Mouse (Mus musculus) intestine, embryonic 16.5 days (tissue): ENCODE measurements around the gene Cdcp1. TPM values are rescaled to one million over a fixed set of nuclear protein-coding genes. Genes with fewer than 3 reads are reported as not detected.

Experiments
- ATAC-seq: fragments of 200-750 bp; cut with Nextera tagmentation; 2 replicates; pipeline ENCODE4 v1.8.0; 2017; ENCODE audit warnings: moderate TSS enrichment, moderate library complexity
- H3K27ac ChIP-seq: fragments of 300-500 bp; sonication (generic); 2 replicates; pipeline ENCODE4 v1.5.1; 2014; ENCODE audit warnings: mild to moderate bottlenecking, low read length
- H3K27me3 ChIP-seq: fragments of 300-500 bp; sonication (generic); replicated peaks from 2 replicates; pipeline ENCODE4 v1.6.1; 2014; ENCODE audit warnings: low read length, control low read depth, mixed read lengths; ENCODE audit not compliant: control insufficient read depth, insufficient read depth
- H3K36me3 ChIP-seq: fragments of 300-500 bp; sonication (generic); 2 replicates; pipeline ENCODE4 v1.6.1; 2014; ENCODE audit warnings: low read length, control low read depth; ENCODE audit not compliant: control insufficient read depth, insufficient read depth
- H3K4me1 ChIP-seq: fragments of 300-500 bp; sonication (generic); 2 replicates; pipeline ENCODE4 v1.6.1; 2014; ENCODE audit warnings: low read length, control low read depth, mixed read lengths; ENCODE audit not compliant: control insufficient read depth, insufficient read depth
- H3K4me2 ChIP-seq: fragments of 300-500 bp; sonication (generic); 2 replicates; pipeline ENCODE4 v1.6.1; 2014; ENCODE audit warnings: low read depth, low read length, control low read depth
- H3K4me3 ChIP-seq: fragments of 300-500 bp; sonication (generic); 2 replicates; pipeline ENCODE4 v1.5.1; 2014; ENCODE audit warnings: mild to moderate bottlenecking, low read length
- H3K9ac ChIP-seq: fragments of 300-500 bp; sonication (generic); 2 replicates; pipeline ENCODE4 v1.6.1; 2014; ENCODE audit warnings: low read depth, low read length
- H3K9me3 ChIP-seq: fragments of 300-500 bp; sonication (generic); 2 replicates; pipeline ENCODE4 v1.6.1; 2016; ENCODE audit warnings: low read length, control low read depth; ENCODE audit not compliant: control insufficient read depth
- WGBS: fragments of 180-500 bp; shearing (Covaris S2); extraction: QIAGEN DNeasy Blood & Tissue Kit; methylation state at CpG from one replicate; pipeline ENCODE4 v1.1.7; 2014; 5-methylcytosine and 5-hydroxymethylcytosine counted together
- polyA plus RNA-seq: library from polyadenylated mRNA; unstranded; fragments of >200 nt; fragmentation: Nextera tagmentation; extraction: Ambion mirVana; gene quantifications from 2 replicates; pipeline ENCODE4 v1.2.1, GENCODE M21; 2015

The Cdcp1 gene
- polyA plus RNA-seq, 1 experiment from 2014 or later, result 14.2 TPM

- no peak overlapping the region for H3K27ac ChIP-seq
- WGBS, result 97% methylated on average over 5 of the region's 5 CpGs
- no peaks in the 10 kb centered on the region for H3K36me3 ChIP-seq
- no peaks in the 10 kb centered on the region for H3K9me3 ChIP-seq
- H3K27me3 ChIP-seq, result no peaks in the 10 kb centered on the region
- H3K4me1 ChIP-seq, result no peaks in the 10 kb centered on the region
- no peak overlapping the region for H3K4me3 ChIP-seq
- H3K4me2 ChIP-seq, result no peak overlapping the region
- no peak for ATAC-seq
- no peak overlapping the region for H3K9ac ChIP-seq
Observed at GRCm38 (mm10) chr9:123187589-123187988, 28.2 kb downstream of the Cdcp1 start.

GRCm38 (mm10) chr9:123186151-123186550, 29.7 kb downstream of the Cdcp1 start:
- H3K9ac ChIP-seq, result no peak overlapping the region
- no peaks in the 10 kb centered on the region for H3K27me3 ChIP-seq
- no peaks in the 10 kb centered on the region for H3K4me1 ChIP-seq
- no peaks in the 10 kb centered on the region for H3K36me3 ChIP-seq
- no peaks in the 10 kb centered on the region for H3K9me3 ChIP-seq
- no peak for ATAC-seq
- no peak overlapping the region for H3K4me3 ChIP-seq
- no peak overlapping the region for H3K27ac ChIP-seq
- WGBS, result 87% methylated on average over 5 of the region's 5 CpGs
- H3K4me2 ChIP-seq, result no peak overlapping the region

DNA sequence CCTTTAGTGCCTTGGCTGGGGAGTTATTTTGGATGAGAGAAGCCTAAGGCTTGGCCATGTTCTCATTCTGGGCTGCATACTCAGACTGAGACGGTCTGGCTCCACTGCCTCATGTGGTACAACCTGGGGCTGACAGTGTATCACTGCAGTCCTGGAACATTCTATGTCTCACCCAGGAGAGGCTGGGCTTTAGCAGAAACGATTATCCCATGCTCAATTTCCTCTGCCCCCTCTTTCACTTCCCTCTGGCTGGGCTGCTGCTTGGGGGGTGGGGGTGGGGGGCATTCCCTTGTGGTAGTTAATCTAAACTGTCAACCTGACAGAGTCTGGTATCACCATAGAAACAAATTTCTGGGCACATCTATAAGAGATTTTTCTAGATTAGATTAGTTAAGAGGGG, 30.3 kb downstream of the Cdcp1 start:
- no peaks in the 10 kb centered on the region for H3K9me3 ChIP-seq
- 57% methylated on average over 2 of the region's 2 CpGs for whole genome bisulfite sequencing
- no peak overlapping the region for H3K4me3 ChIP-seq
- no peak for ATAC-seq
- H3K4me2 ChIP-seq, result no peak overlapping the region
- no peaks in the 10 kb centered on the region for H3K4me1 ChIP-seq
- H3K27ac ChIP-seq, result no peak overlapping the region
- no peaks in the 10 kb centered on the region for H3K36me3 ChIP-seq
- no peaks in the 10 kb centered on the region for H3K27me3 ChIP-seq
- no peak overlapping the region for H3K9ac ChIP-seq

DNA sequence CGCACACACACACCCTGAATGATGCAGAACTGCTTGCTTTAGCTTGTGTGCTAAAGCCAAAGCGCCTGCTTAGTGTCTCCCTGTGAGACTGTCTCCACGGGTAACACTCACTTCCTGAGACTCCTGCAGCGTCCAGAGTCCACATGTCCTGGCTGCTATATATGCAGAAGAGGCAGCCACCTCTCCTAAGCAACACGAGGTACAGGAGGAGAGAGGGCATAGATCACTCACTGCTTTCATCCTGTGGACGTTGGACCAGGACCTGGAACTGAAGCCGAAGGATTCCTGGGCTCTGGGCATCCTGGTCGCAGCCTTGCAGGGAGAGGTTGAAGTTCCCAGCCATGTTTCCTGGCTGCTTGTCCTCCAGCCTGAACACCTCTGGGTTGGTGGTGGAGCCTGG, 32.6 kb downstream of the Cdcp1 start:
- H3K4me1 ChIP-seq, result no peaks in the 10 kb centered on the region
- no peak overlapping the region for H3K27ac ChIP-seq
- no peaks in the 10 kb centered on the region for H3K27me3 ChIP-seq
- H3K4me3 ChIP-seq, result no peak overlapping the region
- H3K9ac ChIP-seq, result no peak overlapping the region
- peak; percentile 90 for ATAC-seq
- H3K36me3 ChIP-seq, result no peaks in the 10 kb centered on the region
- H3K9me3 ChIP-seq, result no peaks in the 10 kb centered on the region
- 56% methylated on average over 8 of the region's 8 CpGs for WGBS
- H3K4me2 ChIP-seq, result no peak overlapping the region

DNA sequence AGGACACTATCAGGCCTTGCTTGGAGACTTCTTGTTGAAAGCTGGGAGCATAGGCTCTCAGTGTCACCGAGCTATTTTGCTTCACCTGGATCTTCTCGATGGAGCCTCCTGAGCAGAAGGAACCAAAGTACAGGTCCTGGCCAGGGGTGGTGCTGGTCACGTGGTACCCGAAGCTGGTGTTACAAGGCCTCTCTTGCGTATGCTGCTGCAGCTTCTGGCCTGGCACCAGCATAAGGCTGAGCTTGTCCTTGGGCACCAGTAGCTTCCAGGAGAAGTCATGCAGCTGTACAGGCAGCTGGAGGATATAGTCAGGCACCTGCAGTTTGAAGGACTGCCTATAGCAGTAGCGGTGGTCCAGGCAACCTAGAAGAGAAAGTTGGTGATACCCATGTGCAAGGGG, 35.8 kb downstream of the Cdcp1 start:
- no peak overlapping the region for H3K9ac ChIP-seq
- no peak overlapping the region for H3K27ac ChIP-seq
- H3K9me3 ChIP-seq, result no peaks in the 10 kb centered on the region
- no peaks in the 10 kb centered on the region for H3K4me1 ChIP-seq
- no peak overlapping the region for H3K4me2 ChIP-seq
- no peak for ATAC-seq
- no peaks in the 10 kb centered on the region; the same call in 1 of the 2 replicates for H3K36me3 ChIP-seq
- H3K27me3 ChIP-seq, result no peaks in the 10 kb centered on the region
- WGBS, result 96% methylated on average over 6 of the region's 6 CpGs
- no peak overlapping the region for H3K4me3 ChIP-seq

GRCm38 (mm10) chr9:123177380-123178048, 38.3 kb downstream of the Cdcp1 start:
- ATAC-seq, result no peak
- H3K9ac ChIP-seq, result no peak overlapping the region
- H3K4me2 ChIP-seq, result no peak overlapping the region
- no peak overlapping the region for H3K4me3 ChIP-seq
- WGBS, result 91% methylated on average over 9 of the region's 9 CpGs
- no peaks in the 10 kb centered on the region; the same call in 1 of the 2 replicates for H3K36me3 ChIP-seq
- H3K27ac ChIP-seq, result no peak overlapping the region
- H3K4me1 ChIP-seq, result no peaks in the 10 kb centered on the region
- no peaks in the 10 kb centered on the region for H3K9me3 ChIP-seq
- H3K27me3 ChIP-seq, result no peaks in the 10 kb centered on the region

- Histone ChIP-seq H3K27ac (no peak overlapping the region), H3K9ac (no peak overlapping the region), H3K4me3 (no peak overlapping the region), H3K27me3 (no peaks in the 10 kb centered on the region), H3K4me2 (no peak overlapping the region), H3K36me3 (no peaks in the 10 kb centered on the region; the same call in 1 of the 2 replicates), H3K4me1 (no peaks in the 10 kb centered on the region), H3K9me3 (no peaks in the 10 kb centered on the region)
- no peak for ATAC-seq
- WGBS, result 86% methylated on average over 4 of the region's 4 CpGs
Observed at GRCm38 (mm10) chr9:123174356-123174755, 41.5 kb downstream of the Cdcp1 start.

DNA sequence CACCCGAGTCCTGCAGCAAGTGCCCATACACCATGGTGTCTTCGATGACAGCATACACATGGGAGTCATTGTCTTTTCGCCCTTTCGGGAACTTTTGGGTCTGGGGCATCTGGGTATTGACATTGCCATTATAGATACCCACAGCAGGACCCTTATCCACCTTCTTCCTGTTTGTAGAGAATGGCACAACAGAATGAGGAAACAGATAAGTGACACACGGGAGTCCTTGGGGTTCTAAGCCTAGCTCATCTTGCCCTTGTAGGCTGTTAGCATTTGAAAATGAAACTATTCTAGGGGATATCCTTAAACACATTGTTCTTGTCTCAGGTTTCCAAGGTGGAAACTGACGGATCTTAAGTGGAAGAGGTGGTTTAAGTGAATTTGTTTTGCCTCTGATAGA, 42.1 kb downstream of the Cdcp1 start:
- H3K4me1 ChIP-seq, result no peaks in the 10 kb centered on the region
- no peak overlapping the region for H3K27ac ChIP-seq
- H3K27me3 ChIP-seq, result no peaks in the 10 kb centered on the region
- no peak for ATAC-seq
- no peak overlapping the region for H3K4me3 ChIP-seq
- no peak overlapping the region for H3K4me2 ChIP-seq
- H3K9me3 ChIP-seq, result no peaks in the 10 kb centered on the region
- WGBS, result 92% methylated on average over 6 of the region's 6 CpGs
- H3K36me3 ChIP-seq, result no peaks in the 10 kb centered on the region; the same call in 1 of the 2 replicates
- H3K9ac ChIP-seq, result no peak overlapping the region

GRCm38 (mm10) chr9:123165781-123166443, 49.9 kb downstream of the Cdcp1 start:
- H3K4me2 ChIP-seq, result no peak overlapping the region
- no peak for ATAC-seq
- H3K9ac ChIP-seq, result no peak overlapping the region
- H3K27ac ChIP-seq, result no peak overlapping the region
- no peaks in the 10 kb centered on the region for H3K9me3 ChIP-seq
- H3K4me1 ChIP-seq, result no peaks in the 10 kb centered on the region
- 91% methylated on average over 3 of the region's 3 CpGs for WGBS
- no peaks in the 10 kb centered on the region for H3K27me3 ChIP-seq
- H3K4me3 ChIP-seq, result no peak overlapping the region
- H3K36me3 ChIP-seq, result no peaks in the 10 kb centered on the region
